Mouse (Mus musculus) bone marrow, adult 2 months (tissue): ENCODE measurements around the gene Rtp2.

ENCODE experiments used
- CTCF ChIP-seq: fragments of 200-500 bp; IDR thresholded peaks from 2 replicates; pipeline ENCODE4 v1.5.1; 2011; ENCODE audit warnings: low read length, control low read depth; ENCODE audit not compliant: control insufficient read depth, insufficient read depth
- POLR2A ChIP-seq: fragments of 200-500 bp; IDR thresholded peaks from 2 replicates; pipeline ENCODE4 v1.6.1; 2011; ENCODE audit warnings: low read depth, mild to moderate bottlenecking, control low read depth, low read length, borderline replicate concordance; ENCODE audit not compliant: control insufficient read depth

DNA sequence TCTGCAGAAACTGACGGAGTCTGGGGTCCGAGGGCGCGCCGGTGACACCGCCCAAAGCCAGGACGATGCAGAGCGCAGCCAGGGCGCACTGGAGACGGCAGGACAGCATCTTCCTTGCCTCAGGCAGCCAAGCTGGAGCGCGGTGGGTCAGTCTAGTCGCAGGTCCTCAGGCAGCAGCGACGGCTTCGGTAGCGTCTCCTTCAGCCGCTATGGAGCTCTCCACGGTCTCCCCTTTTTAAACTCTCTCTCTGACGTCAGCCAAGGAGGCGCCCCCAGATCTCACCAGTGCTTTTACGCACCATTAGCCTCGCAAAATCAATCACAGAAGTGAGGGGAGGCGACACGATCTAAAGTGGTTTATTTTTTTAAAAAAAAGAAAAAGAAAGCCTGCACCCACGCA, 41.6 kb downstream of the Rtp2 start, which contains the start of gene Sst:
- TF ChIP-seq POLR2A (no peak), CTCF (no peak)
